Mouse (Mus musculus) CH12.LX (cell line): ENCODE data around the gene Adsl.

Experiments used
- CTCF ChIP-seq, 2 experiments: IDR thresholded peaks in 1 of 2; conservative IDR thresholded peaks in 1 of 2; 2 replicates each; pipeline ENCODE4 v1.5.1; 2011 to 2012; ENCODE audit warnings: low read depth in 2 of 2, low read length in 2 of 2, improper control_type of control experiment in 1 of 2, inconsistent platforms in 1 of 2, mild to moderate bottlenecking in 1 of 2, moderate library complexity in 1 of 2
- GABPA ChIP-seq: IDR thresholded peaks from 2 replicates; pipeline ENCODE4 v1.6.1; 2012; ENCODE audit warnings: low read depth, low read length, improper control_type of control experiment, inconsistent platforms; ENCODE audit not compliant: insufficient replicate concordance
- MAFK ChIP-seq: IDR thresholded peaks from 2 replicates; pipeline ENCODE4 v1.6.1; 2011; ENCODE audit warnings: low read length, improper control_type of control experiment; ENCODE audit not compliant: insufficient replicate concordance
- MAX ChIP-seq: IDR thresholded peaks from 2 replicates; pipeline ENCODE4 v1.6.1; 2011; ENCODE audit warnings: low read length, improper control_type of control experiment
- MEF2A ChIP-seq: IDR thresholded peaks from 2 replicates; pipeline ENCODE4 v1.6.1; 2014; ENCODE audit warnings: low read depth, mild to moderate bottlenecking, inconsistent platforms, low read length, improper control_type of control experiment, borderline replicate concordance
- NELFE ChIP-seq: IDR thresholded peaks from 2 replicates; pipeline ENCODE4 v1.6.1; 2011; ENCODE audit warnings: low read depth, low read length, improper control_type of control experiment
- PAX5 ChIP-seq: IDR thresholded peaks from 2 replicates; pipeline ENCODE4 v1.6.1; 2012; ENCODE audit warnings: low read length, inconsistent platforms, mixed read lengths
- POLR2A ChIP-seq: IDR thresholded peaks from 2 replicates; pipeline ENCODE4 v1.6.1; 2011; ENCODE audit warnings: low read depth, mild to moderate bottlenecking, improper control_type of control experiment, low read length
- ZC3H11A ChIP-seq: IDR thresholded peaks from 2 replicates; pipeline ENCODE4 v1.6.1; 2012; ENCODE audit warnings: low read depth, mild to moderate bottlenecking, inconsistent platforms, low read length, improper control_type of control experiment
- ZKSCAN1 ChIP-seq: IDR thresholded peaks from 2 replicates; pipeline ENCODE4 v1.6.1; 2012; ENCODE audit warnings: low read depth, inconsistent platforms, low read length, improper control_type of control experiment, borderline replicate concordance

DNA sequence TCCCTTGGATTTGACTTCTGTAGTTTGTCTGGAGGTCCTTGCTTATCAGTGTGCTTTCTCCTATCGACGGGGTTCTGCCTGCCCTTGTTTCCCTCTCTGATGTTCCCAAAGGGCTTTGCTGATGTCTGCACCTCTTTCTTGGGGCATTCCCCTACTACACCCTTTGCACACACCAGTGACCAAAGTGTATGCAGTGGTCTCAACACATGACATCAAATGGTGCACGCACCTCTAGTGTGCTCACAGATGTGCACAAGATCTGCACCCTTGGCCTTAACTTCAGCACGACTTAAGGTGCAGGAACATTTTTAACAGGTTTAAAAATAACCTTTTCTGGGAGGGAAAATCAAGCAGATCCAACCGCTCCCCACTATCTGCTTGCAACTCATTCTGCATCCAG is 8.9 kb upstream of the Adsl start:
- TF ChIP-seq CTCF (conservative IDR thresholded peaks at IDR 0.05 in 1 of 2, IDR thresholded peaks at IDR 0.05 in 1 of 2; ENCODE audit: low read depth in 2 of 2, low read length in 2 of 2) (no peak), PAX5 (no peak), MAX (no peak), MAFK (no peak), POLR2A (no peak), ZKSCAN1 (no peak), NELFE (no peak), MEF2A (no peak), ZC3H11A (no peak), GABPA (no peak)
